Mouse (Mus musculus) layer of hippocampus, postnatal 36 days (tissue): Measurements from ENCODE around the gene Il11. TPM values are rescaled to one million over a fixed set of nuclear protein-coding genes. Genes with fewer than 3 reads are reported as not detected.
"Not testable (repeated sequence)": the region's sequence is repeated elsewhere in the genome, so short reads cannot be mapped to it uniquely, and the experiment has no call there.

Experiments used
- DNase-seq, 2 experiments: peaks; one replicate each; pipeline ENCODE4 v3.0.0; 2022
- total RNA-seq, 2 experiments: library from RNA; stranded (reverse); gene quantifications; 2 replicates each; pipeline ENCODE4 v1.2.3; 2021

The Il11 gene
- total RNA-seq = under 1 TPM in 1 of 2 experiments, not detected in 1; 0.47 TPM

DNA sequence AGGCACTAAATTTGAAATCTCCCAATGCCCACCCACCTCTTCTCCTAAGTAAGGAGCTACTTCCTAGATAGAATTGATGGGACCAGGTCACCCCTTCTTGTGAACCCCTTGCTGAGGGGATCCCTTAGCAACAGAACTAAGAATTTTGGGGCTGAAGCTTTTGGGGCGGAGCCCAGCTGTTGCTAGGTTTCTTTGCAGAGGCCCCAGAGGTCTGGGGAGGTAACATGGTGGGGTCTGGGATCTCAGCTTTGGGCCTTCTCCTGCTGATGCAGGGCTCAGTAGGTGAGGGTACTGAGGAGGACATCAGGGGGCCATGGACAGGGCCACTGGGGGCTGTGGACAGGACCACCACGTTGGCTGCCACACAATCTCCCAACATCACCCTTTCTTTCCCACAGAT is at the start of gene Il11, which contains the start of gene Tmem190:
Il11 (minus strand) TSS at position 101 of the 400 bp plus-strand sequence.
Tmem190 (plus strand) TSS at position 179 of the 400 bp plus-strand sequence.
- no peak for DNase-seq

DNA sequence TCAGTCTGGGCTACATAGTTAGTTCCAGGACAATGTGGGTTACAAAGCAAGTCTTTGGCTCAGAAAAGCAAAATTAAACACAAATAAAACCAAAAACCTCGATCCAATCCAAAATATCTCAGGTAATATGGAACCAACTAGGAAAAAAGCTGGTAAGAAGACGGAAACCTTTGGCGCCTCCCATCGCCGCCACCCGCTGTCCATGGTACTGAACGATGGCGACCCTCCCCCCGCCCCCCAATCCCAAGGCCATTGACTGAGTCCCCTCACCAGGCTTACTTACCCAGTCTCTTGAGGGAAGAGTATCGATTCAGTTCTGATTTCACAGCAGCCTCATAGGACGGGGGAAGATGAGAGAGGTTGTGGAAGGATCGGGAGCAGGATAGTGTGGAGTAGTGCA is 47.8 kb upstream of the Il11 start:
- no peak for DNase-seq

DNA sequence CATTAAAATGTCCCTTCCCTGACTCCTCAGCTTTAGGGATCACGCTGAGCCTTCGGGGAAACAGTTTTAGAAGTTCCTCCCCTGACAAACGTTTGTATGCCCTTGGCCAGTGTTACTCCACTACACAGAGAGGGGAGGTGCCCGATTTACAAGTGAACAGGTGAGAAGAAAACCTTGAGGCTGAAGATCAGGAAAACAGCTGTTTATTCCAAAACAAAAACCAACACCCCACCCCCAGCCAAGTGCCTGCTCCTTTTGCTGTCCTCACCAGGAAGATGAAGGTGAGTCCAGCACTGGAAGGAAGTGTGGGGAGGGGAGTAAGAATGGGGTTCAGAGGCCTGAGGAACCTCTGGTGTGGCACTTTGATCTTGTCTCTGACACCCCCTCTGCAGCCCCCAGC is 42.7 kb upstream of the Il11 start:
- no peak for DNase-seq

DNA sequence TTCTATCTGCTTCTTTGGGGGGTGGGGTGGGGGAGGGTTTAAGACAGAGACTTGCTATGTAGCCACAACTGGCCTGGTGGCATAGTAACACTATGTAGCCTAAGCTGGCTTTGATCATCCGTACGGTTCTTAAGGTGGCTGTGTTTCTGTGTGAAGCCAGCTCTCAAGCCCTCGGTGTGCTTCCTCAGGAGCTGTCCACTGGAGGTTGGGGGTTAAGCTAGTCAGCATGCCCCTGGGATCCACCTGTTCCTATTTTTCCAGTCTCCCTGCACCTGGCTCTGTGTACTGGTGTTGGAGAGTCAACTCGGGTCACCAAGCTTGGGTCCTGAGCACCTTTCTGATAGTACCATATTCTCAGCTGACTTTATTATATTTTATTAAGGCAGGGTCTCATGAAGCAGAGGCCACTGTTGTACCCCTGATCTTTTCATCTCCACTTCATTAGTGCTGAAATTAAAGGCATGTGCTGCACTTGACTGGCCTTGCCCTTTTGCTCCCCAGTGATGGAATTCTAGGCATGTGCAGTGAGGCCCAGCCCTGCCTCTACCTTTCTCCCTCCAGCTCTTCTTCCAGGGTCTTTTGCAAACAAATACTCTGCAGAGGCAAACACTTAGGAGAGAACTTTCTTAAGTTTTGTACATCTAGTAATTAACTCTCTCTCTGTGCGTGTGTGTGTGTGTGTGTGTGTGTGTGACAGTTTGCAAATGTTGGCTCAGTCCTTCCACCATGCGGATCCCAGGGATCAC is 39.7 kb upstream of the Il11 start:
- DNase-seq = no peak

DNA sequence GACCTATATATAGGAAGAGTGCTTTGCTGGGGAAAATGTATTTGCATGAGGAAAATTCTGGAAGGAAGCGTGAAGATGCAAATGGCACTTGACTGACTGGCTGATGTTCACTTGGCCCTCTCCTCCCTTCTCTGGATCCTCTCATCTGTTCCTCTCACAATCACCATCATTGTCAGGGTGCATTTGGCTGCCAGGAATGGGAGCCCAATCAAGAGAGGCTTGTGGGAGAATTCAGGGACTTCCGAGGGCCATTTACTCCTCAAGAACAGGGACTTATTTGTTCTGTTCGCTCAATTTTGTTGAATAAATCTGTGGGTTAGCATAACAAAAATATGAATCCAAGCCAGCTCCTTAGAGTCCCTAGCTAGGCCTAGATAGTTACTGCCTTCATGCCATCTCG is 39.0 kb upstream of the Il11 start:
- peak in 1 of 2 experiments; percentile 45 for DNase-seq

DNA sequence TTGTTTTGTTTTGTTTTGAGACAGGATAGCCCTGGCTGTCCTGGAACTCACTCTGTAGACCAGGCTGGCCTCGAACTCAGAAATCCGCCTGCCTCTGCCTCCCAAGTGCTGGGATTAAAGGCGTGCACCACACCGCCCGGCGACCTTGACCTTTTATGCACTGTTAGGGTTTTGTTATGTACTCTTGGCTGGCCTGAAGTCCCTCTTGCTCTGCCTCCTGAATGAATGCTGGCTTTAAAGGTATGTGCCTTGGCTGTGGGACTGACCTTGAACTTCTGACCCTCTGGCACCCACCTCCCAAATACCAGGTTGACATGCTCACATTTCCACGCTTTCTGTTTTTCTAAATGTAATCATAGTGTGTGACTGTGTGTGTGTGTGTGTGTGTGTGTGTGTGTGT is 38.3 kb upstream of the Il11 start:
- not testable (repeated sequence) for DNase-seq

DNA sequence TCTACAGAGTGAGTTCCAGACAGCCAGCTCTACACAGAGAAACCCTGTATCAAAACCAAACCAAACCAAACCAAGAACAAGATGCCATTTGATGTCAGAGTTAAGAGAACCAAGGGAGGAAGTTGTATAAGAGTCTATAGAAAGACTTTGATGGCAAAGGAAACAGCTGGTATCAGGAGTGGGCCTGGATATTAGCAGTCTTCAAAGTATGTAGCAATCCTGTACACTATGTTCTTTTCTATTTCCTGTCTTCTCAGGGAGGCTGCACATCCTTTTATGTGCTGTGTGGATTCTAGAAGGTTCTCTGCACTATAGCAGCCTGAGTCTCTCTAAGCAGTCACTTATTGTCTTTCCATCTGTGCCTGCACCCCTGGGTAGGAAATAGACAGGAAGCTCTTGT is 33.9 kb upstream of the Il11 start:
- DNase-seq = no peak

DNA sequence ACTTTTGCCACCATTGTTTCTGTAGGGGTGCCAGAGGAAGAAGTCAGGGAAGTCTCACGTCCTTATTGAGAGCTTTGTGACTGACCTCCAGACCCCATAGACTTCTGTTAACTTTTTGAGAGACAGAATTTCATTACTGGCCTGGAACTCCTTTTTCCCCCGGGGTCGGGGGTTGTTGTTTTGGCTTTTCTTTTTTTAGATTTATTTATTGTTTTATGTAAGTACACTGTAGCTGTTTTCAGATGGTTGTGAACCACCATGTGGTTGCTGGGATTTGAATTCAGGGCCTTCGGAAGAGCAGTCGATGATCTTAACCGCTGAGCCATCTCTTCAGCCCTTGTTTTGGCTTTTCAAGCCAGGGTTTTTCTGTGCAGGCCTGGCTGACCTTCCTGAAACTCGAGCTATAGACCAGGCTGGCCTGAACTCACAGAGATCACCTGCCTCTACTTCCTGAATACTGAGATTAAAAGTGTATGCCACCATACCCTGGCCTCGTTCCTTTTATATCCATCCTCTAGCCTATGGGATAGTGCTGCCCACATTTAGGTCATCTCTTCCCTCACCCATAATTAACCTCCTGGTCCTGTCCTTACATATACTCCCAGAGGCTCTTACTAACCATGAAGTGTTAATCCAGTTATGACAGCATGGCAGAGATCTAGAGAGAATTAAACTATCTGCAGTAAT is 30.6 kb upstream of the Il11 start:
- DNase-seq = no peak

DNA sequence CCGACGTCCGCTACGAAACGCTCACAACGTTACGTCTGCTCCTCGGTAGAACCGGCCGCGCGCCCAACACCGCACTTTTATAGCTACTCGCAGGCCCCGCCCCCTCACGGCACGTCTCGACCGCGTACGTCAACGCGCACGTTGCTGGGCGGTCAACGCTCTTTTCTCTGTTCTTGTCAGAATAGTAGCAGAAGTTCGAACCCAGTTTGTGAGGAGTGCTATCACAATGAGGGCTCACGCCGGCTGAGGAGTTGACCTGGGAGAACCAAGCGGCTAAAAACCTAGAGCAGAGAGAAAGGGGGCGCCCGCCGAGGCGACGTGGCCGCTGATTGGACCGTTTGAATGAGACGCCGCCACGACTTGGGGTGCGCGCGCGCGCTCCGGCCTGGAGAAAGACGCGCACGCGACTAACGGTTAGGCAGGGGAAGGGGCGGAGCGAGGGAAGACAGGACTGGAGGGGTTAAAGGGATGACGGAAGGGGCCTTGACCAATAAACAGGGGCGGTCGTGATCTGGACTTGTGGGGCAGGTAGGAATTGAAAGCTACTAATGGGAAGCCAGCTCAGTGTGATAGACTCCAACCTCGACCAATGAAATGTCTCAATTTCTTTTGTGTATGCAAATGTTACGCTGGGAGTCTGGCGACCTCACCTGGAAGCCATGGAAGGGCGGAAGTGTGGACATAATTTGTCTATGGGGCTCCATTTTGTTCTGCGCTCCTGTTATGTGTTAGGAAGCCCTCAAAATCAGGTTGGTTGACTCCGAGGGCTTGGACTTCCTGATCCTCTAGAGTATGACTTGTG is 29.8 kb upstream of the Il11 start, which contains the start of gene Ube2s:
Ube2s (minus strand) TSS at position 288 of the 802 bp plus-strand sequence.
- peak; percentile 98 for DNase-seq

DNA sequence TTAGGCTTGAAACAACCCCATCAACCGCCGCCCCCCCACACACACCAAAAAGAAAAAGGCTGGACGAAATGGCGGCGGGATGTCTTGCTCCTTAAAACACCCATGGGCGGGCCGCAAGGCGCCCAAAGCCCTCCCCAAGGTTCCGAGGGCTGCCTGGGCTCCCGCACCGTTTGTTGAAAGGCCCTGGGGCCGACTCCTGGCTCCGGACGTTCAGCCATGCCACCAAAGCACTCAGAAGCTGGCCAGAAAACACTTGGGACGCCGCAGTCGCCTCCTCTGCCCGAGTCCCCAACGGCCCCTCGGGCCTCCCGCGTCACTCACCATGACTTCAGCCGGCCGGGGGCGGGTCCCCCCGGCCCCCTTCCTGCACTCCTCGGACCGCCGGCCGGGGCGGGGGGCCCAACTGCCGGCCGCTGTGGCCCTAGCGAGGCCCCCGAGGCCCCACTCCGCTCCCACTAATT is 29.2 kb upstream of the Il11 start:
- DNase-seq = no peak

DNA sequence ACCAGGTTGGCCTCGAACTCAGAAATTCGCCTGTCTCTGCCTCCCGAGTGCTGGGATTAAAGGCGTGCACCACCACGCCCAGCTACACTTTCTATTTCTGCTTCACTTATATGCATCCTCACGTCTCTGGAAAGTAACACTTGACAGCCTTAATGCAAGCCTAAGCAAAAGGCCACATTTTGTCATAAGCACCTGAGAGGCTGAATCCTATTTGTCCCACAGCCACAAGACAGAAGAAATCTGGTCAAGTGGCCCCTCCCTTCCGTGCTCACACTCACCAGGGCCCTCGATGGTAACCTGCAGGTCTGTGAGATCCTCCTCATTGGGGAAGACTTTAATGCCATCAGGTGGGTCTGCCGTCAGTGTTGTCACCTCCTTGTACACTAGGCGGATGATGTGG is 28.5 kb upstream of the Il11 start:
- DNase-seq = not testable (repeated sequence)

DNA sequence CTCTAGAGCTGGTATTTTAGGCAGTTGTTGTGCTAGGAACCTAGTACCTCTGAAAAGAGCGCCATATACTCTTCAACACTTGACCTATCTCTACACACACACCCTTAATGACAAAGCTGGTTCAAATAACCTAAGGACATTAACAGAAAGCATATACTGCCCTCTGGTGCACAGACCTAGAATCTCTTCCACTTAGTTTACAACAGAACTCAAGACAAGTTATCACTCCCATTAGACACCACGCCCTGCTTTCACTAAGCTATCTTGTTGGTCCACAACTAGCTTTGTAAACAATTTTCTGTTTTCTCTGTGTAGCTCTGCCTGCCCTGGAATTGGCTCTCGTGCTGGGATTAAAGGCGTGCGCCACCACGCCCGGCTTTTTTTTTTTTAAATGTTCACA is 24.1 kb upstream of the Il11 start:
- no peak for DNase-seq

DNA sequence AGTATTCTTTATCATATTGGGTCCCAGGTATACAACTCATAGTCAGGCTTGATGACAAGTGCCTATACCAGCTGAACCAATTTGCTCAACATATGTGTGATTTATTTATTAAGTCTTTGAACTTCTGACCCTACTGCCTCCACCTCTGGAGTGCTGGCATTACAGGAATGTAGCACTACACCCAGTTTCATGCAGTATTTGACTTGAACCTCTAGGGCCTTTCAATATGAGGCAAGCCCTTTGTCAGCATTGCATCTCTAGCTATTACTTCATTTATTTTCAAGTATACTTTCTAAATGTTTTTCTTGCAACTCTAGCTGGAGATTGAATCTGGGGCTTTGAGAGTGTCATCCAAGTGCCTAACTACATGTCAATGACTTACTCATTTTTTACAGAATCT is 19.6 kb upstream of the Il11 start:
- DNase-seq = no peak

DNA sequence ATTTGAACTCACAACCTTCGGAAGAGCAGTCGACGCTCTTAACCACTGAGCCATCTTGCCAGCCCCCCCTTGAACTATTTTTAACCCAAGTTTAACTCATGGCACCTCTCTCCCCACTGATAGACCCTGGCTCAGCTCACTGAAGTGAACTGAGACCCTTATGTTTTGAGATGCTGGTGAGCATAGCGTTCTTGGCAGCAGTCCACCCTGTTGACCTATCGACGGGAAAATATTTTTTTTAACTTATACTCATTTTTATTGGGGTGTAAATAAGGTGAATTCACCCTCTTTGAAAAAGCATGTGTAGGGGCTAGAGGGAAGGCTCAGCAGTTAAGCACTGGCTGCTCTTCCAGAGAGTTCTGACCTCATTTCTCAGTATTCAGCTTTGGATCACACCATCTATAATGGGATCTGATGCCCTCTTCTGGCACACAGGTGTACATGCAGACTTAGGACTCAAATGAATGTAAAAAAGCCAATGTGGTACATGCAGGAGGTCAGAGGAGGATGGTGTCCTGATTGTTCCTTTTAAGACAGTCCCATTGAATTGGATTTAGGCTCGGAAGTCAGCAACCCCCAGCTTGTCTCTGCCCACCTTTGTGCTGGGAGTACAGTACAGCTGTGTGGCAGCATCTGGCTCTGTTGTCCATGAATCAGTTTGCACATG is 13.2 kb upstream of the Il11 start:
- no peak for DNase-seq

DNA sequence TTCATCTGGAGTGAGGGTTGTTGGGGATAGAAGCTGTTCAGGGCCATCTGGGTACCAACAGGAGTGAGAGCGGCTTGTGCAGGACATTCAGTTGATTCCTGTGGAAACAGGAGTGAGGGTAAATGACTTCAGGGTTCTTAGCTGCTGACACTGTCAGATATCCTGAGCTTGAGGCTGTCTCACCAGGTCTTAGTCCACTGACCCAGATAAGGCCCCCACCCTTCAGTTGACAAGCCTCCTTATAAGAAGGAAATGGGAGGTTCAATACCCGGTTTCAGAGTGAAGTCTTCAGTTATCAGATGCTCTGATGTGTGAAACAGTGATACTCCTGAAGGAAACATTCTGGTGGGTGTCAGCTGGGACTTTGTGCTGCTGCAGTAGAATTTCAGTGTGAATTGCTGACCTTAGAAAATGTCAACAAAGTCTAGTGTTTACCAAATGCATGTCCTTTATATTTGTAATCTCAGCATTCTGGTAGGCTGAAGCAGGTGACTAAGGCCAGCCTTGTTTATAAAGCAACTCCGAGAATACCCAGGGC is 12.0 kb upstream of the Il11 start:
- no peak for DNase-seq

DNA sequence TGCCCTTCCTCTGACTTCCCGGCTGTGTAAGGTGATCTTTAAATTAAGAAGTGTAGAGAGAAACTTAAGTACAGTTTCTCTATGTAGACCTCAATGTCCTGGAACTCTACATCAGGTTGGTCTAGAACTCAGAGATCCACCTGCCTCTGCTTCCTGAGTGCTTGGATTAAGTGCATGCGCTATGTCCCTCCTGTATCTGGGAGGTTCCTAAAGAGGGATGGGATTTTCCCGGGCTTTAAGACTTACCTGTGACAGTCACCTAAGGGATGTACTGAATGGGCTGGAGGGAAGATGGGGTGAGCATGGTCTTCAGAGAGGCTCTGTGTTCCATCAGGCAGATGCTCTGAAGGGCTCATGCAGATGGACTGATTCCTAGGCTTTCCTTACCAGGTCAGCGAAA is 11.0 kb upstream of the Il11 start:
- DNase-seq = no peak

DNA sequence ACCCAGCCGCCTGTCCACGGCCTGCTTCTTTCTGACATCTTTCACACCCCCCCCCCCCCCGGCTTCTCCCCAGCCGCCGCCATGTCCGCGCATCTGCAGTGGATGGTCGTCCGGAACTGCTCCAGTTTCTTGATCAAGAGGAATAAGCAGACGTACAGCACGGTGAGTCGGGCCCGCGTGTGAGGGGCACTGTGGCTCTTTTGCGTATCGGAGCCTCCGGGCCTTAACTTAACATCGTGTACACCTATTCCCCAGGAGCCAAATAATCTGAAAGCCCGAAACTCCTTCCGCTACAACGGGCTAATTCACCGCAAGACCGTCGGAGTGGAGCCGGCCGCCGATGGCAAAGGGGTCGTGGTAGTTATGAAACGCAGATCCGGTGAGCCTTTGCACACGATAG is 10.6 kb upstream of the Il11 start:
- not testable (repeated sequence) for DNase-seq

DNA sequence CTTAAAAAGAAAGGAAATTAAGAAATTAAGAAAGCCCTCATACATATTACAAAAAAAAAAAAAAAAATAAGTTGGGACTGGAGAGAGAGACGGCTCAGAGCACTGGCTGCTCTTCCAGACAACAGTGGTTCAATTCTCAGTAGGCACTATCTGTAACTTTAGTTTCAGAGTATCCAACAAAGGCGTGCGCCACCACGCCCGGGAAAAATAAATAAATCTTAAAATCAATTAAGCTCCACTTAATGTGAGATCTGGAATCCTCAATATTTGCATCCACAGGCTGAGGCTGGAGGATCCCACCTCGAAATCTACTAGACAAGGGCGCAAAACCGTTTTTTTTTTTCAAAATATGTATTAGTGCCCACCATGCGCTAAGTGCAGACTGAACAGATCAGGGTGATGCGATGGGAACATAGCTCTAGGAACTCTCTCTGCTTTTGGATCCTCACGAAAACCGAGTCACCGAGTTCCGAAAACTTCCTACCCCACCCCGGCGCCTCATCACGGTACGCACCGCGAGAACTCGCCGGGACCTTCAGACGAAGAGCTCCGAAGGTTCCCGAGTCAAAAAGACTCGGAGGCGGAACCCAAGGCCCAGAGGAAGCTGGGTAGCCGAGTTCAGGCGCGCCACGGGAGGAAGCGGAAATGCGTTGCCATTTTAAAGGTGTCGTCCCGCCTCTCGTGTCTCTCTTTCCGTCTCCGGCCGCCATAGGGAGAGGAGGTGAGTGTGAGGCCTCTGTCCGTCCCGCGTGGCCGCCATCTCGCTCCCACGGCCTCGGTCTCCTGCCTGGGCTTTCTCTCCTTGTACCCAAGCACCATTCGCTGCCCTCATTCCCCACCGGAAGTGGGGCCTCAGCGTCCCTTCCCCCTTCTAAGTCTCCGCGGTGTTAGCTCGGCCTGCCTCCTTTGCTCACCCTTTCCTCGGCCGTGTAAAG is 9.9 kb upstream of the Il11 start, which contains the start of gene Rpl28:
Rpl28 (plus strand) TSS at position 597 of the 935 bp plus-strand sequence.
- peak; percentile 94 to 95 for DNase-seq

DNA sequence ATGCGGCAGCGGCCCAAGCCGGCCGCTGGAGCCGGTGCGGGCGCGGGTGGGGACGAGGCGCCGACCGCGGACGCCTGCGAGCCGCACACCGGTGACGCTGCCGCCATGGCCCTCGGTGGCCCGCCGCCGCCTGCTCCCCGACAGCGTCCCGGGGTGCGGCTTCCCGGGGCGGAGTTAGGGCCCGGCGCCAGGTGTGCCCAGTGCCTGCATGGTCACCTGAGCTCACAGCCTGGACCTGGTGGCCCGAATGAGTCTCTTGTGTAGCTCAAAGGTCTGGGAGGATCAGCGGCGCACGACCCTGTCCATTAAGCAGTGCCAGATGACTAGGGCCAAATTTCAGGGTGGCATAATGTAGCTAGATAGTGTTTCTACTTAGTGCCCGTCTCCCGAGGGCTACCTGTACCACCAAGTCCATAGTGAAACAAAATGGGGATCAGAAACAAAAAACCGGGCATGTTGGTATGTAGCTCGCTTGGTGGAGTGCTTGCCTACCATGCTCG is 6.8 kb upstream of the Il11 start, which contains the start of gene Tmem238:
Tmem238 (minus strand) TSS at position 221 of the 500 bp plus-strand sequence.
- DNase-seq = peak in 1 of 2 experiments; percentile 22
